Mouse (Mus musculus): ENCODE results near the gene Gm13102.
"Not testable (repeated sequence)": the region's sequence is repeated elsewhere in the genome, so short reads cannot be mapped to it uniquely, and the experiment has no call there.

Gm13102 gene

DNA sequence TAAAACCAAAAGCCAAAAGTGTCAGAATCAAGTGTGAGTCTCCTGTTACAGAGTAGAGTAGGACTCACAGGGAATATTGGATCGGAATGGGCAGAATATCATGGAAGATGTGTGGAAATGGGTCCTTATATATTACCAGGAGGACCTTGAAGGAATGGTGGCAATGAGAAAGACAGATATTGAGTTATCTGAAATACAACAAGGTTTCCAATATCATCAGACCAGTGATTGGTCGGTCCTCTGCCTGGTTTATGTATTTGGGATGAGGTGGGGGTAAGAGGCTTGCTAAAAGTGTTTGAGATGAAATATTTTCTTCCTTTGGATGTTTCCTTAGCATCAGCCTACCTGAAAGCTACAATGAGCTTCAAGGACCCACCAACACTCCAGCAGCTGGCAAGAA lies at the start of gene Gm13102:
Gene Gm13102, plus strand, starts transcription at position 301 of the 400 bp plus-strand sequence.
- not testable (repeated sequence) for DNase-seq

DNA sequence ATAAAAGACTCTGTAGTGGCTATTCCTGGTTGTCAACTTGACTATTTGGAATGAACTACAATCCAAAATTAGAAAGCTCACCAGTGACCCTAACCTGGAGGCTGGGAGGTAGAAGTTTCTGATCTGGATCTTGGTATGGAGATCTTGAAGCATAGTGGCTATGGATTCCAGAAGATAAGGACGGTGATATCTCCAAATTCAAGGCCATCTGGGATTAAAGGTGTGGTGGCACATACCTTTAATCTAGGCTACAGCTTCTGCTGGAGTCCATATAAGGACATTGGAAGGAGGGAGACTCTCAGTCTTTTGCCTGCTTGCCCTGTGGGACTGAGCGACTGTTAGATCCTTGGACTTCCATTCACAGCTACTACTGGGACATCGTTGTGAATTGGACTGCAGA lies 47.4 kb upstream of the Gm13102 start, which contains the start of gene Pramel4:
Gene Pramel4, plus strand, starts transcription at position 301 of the 400 bp plus-strand sequence.
- DNase-seq = not testable (repeated sequence)

Data from lung, postnatal 10 days (tissue).